Mouse (Mus musculus) ovary, adult 18-20 months (tissue): Measurements from ENCODE around the gene Ccdc155.
A peak's percentile ranks its signal among the peaks of the same experiment; 100 is the strongest.
"Not testable (repeated sequence)": the region's sequence is repeated elsewhere in the genome, so short reads cannot be mapped to it uniquely, and the experiment has no call there.

ENCODE experiments used
- DNase-seq: peaks from one replicate; pipeline ENCODE4 v3.0.0; 2022; ENCODE audit warnings: low spot score, mixed read lengths

Gene Ccdc155

GRCm38 (mm10) chr7:45163735-45164490 lies 40.8 kb downstream of the Ccdc155 start, which contains the start of gene Slc17a7:
Slc17a7 (plus strand) TSS chr7:45163949.
- DNase-seq, result no peak

- DNase-seq, result no peak
These were observed 41.6 kb downstream of the Ccdc155 start for GRCm38 (mm10) chr7:45162996-45163615.

GRCm38 (mm10) chr7:45162551-45162950 lies 42.1 kb downstream of the Ccdc155 start:
- DNase-seq, result no peak

GRCm38 (mm10) chr7:45161612-45162473 lies 42.8 kb downstream of the Ccdc155 start:
- DNase-seq, result peak; percentile 86

GRCm38 (mm10) chr7:45160866-45161265 lies 43.8 kb downstream of the Ccdc155 start:
- no peak for DNase-seq

GRCm38 (mm10) chr7:45160316-45160800 lies 44.3 kb downstream of the Ccdc155 start:
- no peak for DNase-seq

- DNase-seq, result no peak
These were observed 45.7 kb downstream of the Ccdc155 start for GRCm38 (mm10) chr7:45158991-45159390.

- DNase-seq, result no peak
These were observed 47.2 kb downstream of the Ccdc155 start for GRCm38 (mm10) chr7:45157459-45157858.

- no peak for DNase-seq
These were observed 48.5 kb downstream of the Ccdc155 start for GRCm38 (mm10) chr7:45156206-45156605.

GRCm38 (mm10) chr7:45155590-45155989 lies 49.1 kb downstream of the Ccdc155 start:
- DNase-seq, result no peak

- DNase-seq, result no peak
These were observed 49.6 kb downstream of the Ccdc155 start for GRCm38 (mm10) chr7:45154993-45155514.

- DNase-seq, result peak; percentile 92
These were observed 50.3 kb downstream of the Ccdc155 start, which contains the start of the genes Pih1d1 and Aldh16a1 for GRCm38 (mm10) chr7:45154096-45154992. Pih1d1 (plus strand) TSS chr7:45154303. Aldh16a1 (minus strand) TSS chr7:45154584.

GRCm38 (mm10) chr7:45153586-45153985 lies 51.1 kb downstream of the Ccdc155 start:
- DNase-seq, result no peak

- not testable (repeated sequence) for DNase-seq
These were observed 51.6 kb downstream of the Ccdc155 start for GRCm38 (mm10) chr7:45153052-45153451.

GRCm38 (mm10) chr7:45151303-45151702 lies 53.4 kb downstream of the Ccdc155 start:
- peak; percentile 62 for DNase-seq

- no peak for DNase-seq
These were observed 54.4 kb downstream of the Ccdc155 start for GRCm38 (mm10) chr7:45150321-45150720.

GRCm38 (mm10) chr7:45149545-45149944 lies 55.1 kb downstream of the Ccdc155 start:
- DNase-seq, result no peak

GRCm38 (mm10) chr7:45148534-45149098 lies 56.1 kb downstream of the Ccdc155 start:
- no peak for DNase-seq

- DNase-seq, result no peak
These were observed 56.8 kb downstream of the Ccdc155 start for GRCm38 (mm10) chr7:45147899-45148298.

GRCm38 (mm10) chr7:45147267-45147666 lies 57.4 kb downstream of the Ccdc155 start:
- DNase-seq, result no peak

GRCm38 (mm10) chr7:45145460-45145859 lies 59.2 kb downstream of the Ccdc155 start:
- no peak for DNase-seq
